Mouse (Mus musculus) mesoderm, embryonic 11.5 days (tissue): ENCODE results near the gene Erg.

Source experiments
- DNase-seq: peaks from one replicate; pipeline ENCODE4 v3.0.0-alpha.2; 2012; ENCODE audit warnings: low read depth, low spot score

The Erg gene

GRCm38 (mm10) chr16:95585541-95586310, 667 bp downstream of the Erg start:
- peak; percentile 71 for DNase-seq

GRCm38 (mm10) chr16:95584751-95585528, 1.5 kb downstream of the Erg start:
- DNase-seq = no peak

DNA sequence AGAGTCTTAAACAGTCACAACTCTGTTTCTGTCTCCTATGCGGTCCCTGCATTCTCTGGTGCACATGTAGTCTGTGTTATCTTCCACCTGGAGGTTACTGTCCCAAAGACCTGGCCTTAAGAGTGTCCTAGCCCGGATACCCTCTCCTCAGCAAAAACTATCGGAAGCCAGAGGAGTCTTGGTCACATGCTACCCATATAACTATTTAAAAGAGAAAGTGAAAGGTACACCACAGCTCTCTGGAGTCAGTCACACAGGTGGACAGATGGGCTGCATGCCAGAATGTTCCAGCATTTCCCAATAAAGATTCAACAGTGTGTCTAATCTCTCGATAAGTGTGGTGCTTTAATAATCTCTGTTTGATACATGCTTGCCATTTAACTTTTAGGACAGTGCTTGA, 7.1 kb downstream of the Erg start:
- DNase-seq = no peak

- no peak for DNase-seq
Measured at GRCm38 (mm10) chr16:95573163-95573562, 13.2 kb downstream of the Erg start.

GRCm38 (mm10) chr16:95570616-95571015, 15.8 kb downstream of the Erg start:
- DNase-seq = no peak

DNA sequence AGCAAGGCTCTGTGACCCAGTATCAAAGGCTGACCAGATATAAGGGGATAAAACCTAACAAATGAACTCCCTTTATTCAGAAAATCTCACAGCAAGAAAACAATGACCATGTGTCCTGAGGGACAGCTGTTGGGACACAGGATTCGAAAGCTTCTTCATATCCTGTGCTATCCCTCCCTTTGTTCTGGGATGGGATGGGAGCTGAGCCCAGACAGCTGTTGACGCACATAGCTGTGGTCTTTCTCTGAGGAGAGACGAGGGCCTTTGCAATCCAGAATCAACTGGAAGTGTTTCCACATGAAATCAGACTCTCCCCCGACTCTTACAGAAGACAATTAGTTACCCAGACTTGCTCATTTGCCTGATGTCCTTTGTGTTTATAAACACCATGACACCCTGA, 29.6 kb downstream of the Erg start:
- no peak for DNase-seq

DNA sequence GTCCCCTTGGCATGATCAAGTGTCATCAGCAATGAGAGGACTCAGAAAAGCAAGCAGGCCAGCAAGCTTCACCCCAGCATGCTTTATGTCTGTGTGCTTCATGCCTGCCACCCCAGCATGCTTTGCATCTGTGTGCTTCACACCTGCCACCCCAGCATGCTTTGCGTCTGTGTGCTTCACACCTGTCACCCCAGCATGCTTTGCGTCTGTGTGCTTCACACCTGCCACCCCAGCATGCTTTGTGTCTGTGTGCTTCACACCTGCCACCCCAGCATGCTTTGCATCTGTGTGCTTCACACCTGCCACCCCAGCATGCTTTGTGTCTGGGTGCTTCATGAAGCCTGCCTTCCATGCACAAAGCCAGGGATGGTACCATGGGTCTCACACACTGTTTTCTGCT, 33.3 kb downstream of the Erg start:
- DNase-seq = no peak

GRCm38 (mm10) chr16:95552495-95552894, 33.9 kb downstream of the Erg start:
- DNase-seq = no peak

DNA sequence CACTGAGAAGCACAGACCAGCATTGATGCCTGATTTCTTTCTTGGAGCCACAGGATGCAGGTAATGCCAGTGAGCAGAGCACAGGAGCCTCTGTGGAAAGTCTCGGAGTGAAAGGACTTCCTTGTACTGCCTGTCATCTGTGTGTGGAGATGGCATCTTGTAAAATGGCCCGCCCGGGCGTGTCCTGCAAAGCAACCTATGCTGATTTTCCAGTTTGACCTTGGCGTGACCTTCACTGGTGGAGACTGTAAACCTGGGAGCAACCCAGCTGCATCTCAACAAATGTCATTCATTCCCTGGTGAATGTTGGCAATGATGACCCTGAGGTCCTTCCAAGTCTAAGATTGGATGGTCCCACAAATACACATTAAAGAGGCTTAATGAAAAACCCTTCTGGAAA, 35.9 kb downstream of the Erg start:
- DNase-seq = no peak

GRCm38 (mm10) chr16:95544753-95545152, 41.6 kb downstream of the Erg start:
- DNase-seq = no peak

- no peak for DNase-seq
Measured at GRCm38 (mm10) chr16:95543471-95543870, 42.9 kb downstream of the Erg start.

- no peak for DNase-seq
Measured at GRCm38 (mm10) chr16:95535151-95535550, 51.2 kb downstream of the Erg start.

DNA sequence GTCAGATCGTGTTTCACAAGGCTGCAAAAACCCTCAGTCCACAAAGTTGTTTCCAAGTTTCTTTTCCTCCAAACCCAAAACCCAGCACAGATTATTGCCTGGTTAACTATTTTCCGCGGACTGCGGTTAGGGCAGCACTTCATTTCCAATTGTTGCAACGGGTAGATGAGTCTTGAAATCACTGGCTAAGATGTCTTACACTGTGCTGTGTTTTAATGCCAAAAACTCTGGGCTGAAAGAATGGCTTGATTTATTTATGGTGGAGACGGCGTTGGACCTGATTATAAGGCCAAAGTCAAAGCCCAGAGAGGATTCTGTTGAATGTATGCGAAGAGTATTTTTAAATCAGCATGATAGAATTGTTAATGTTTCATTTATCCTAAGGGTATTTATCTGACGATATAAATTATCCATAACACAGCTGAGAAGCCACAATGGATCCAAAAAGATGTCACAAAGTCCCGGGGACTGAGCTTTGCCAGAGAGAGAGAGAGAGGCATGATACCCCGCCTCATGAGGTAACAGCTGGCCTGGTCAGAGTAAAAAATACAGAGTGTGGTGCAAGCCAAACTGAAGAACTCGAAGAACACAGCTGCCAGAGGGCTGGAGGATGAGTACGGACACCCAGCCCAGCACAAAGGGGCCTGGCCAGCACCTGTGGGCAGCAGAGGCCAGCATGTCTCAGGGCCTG, 53.9 kb downstream of the Erg start:
- no peak for DNase-seq

DNA sequence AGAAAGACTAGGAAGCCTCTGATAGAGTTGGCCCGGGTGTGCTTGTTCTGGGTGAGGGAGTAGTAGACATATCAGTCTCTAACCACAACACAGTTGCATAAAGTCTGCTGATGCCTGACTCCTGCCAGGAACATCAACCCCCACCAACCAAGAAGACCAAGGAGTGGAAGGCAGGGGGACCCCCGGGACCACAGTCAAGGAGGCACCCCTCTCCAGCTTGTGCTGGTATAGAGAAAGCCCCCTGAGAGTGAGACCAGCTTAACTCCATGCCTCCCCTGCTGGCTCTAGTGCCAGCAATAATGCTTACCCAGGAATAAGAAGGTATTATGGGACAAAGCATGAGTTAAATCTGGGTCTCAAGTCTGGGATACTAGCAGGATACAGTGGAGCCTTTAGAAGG, 58.8 kb downstream of the Erg start:
- no peak for DNase-seq

DNA sequence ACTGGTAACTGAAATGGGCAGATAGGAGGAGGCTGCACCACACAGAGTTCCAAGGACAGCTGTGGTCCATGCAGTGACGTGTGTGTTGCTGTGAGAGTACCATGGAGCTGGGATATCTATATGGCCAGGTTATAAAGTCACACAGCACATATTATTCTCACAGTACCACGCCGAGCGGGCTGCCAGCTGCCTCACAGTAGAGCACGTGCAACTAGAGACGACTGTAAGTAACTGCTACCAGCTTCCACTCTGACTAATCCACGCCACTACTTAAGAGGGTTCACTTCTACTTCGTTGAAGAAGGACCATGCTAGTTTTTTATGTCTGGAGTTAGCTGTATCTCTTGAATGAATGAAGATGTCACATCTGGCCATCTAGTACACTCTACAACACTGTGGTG, 66.9 kb downstream of the Erg start:
- no peak for DNase-seq

DNA sequence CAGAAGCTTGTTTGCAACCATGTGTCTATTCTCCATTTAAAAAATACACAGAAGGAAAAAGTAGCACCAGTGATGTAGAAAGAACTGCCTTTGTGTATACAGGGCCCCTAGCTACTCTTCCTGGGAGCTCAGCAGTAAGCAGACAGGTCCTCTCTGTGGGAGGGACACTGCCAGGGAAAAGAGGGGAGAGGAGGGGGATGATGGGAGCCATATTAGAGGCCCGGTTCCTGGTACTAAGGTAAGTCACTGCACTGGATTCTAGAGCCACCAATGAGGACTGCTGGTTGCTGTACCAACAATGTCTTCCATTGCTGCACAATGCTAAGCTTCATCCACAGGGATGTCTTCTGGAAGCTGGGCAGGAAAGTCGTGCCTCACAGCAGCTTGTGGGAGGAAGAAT, 80.3 kb downstream of the Erg start:
- no peak for DNase-seq

DNA sequence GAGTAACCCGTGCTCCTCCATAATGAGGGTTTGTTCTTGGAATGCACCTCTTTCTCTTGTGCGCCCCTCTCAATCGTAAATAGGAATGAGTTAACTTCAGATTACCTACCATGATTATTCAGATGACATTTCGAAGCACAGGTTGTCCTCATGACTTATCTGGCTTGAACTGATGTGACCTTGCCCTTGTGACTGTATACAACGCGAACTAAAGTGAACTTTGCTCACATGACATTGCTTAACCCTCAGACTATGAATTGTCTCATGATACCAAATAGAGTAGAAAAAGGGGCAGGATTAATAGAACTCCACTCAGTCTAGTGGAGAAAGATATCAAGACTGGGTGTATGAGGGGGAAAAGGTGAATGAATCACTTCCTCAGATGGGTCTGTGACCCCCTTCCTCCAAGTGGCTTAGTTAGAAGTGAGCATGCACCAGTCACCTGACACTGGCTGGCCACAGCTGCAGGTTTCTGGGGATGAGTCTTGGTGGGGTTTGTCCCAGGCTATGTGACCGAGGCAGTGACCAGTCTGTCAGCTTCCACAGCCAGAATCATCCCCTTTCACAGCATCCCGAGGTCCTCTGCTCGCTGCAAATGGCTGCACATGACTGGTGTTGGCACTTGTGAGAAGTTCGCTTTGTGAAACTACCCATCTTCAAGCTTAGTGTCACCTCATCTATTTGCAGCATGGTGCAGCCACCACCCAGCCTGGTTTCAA, 89.7 kb downstream of the Erg start:
- DNase-seq = no peak

DNA sequence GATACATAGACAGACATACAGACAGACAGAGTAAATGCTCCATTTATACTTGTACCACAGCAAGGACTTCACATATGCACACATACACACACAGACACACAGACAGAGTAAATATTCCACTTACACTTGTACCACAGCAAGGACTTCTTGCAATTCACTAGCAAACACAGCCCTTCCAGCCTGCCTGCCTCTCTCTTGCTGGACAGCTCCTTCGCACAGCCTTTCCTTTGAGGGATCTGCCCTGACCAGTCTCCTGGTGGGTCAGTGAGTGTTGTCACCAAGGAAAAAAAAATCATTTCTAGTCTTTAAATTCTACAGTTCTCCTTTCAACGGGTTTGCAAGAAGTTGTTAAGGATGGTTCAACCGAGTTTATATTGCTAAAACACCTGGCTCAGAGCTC, 92.3 kb downstream of the Erg start:
- no peak for DNase-seq

- DNase-seq = no peak
Measured at GRCm38 (mm10) chr16:95493336-95493735, 93.1 kb downstream of the Erg start.

DNA sequence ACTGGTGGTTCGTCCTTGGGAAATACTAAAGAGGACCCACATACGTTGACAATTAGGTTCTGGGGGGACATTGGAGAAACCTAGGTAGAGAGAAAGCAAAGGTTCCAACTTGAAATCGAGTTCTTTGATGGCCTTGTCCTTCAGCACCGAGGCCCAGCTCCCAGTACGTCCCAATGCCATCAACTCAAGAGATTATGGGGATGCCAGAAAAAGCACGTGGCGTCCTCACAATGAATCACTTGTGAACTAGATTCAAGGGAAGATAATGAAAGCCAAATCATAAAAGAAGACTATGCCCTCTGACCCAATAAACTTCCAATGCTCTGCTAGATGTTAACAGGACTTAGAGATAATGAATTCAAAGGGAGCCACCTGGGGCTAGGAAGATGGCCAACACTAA, 94.2 kb downstream of the Erg start:
- no peak for DNase-seq

DNA sequence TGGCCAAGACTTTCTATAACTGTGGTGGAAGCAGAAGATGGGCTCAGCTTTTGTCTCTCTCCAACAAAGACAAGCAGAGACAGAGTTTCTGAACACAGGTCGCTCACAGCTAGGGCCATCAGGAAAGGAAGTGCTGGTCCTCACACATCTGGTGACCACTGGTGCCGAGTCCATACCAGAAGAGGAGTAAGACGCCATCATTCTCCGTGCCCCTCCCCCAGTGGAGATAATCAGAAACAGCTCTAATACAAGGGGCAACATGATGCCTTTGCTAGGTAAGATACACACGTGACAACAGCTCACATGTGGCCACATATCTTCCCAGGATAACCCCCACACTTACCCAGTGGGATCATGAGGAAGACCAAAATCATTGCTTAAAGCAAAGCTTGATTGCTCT, 96.0 kb downstream of the Erg start:
- DNase-seq = peak; percentile 27
